Mouse (Mus musculus) adipose tissue, adult 10 weeks (tissue): ENCODE results near the gene Pklr. TPM values are rescaled to one million over a fixed set of nuclear protein-coding genes. Genes with fewer than 3 reads are reported as not detected.

Source experiments
- polyA plus RNA-seq: library from polyadenylated mRNA; stranded (reverse); fragments of 350-450 nt; fragmentation: Illumina TruSeq; extraction: RNeasy Lipid Tissue Mini Kit (QIAGEN cat#74804); gene quantifications from one replicate; pipeline ENCODE4 v1.2.3, GENCODE M21; 2014; ENCODE audit warnings: low read depth, low replicate concordance

Gene Pklr
- 7.9 TPM for polyA plus RNA-seq

GRCm38 (mm10) chr3:89135958-89136357 is at the start of gene Pklr:
TSS of gene Pklr (plus strand) at chr3:89136142.

GRCm38 (mm10) chr3:89093175-89093574 is 42.8 kb upstream of the Pklr start, which contains the start of gene Rusc1:
TSS of gene Rusc1 (minus strand) at chr3:89093311.

GRCm38 (mm10) chr3:89100811-89101210 is 35.1 kb upstream of the Pklr start, which contains the start of gene Gm43738:
TSS of gene Gm43738 (minus strand) at chr3:89101099.

DNA sequence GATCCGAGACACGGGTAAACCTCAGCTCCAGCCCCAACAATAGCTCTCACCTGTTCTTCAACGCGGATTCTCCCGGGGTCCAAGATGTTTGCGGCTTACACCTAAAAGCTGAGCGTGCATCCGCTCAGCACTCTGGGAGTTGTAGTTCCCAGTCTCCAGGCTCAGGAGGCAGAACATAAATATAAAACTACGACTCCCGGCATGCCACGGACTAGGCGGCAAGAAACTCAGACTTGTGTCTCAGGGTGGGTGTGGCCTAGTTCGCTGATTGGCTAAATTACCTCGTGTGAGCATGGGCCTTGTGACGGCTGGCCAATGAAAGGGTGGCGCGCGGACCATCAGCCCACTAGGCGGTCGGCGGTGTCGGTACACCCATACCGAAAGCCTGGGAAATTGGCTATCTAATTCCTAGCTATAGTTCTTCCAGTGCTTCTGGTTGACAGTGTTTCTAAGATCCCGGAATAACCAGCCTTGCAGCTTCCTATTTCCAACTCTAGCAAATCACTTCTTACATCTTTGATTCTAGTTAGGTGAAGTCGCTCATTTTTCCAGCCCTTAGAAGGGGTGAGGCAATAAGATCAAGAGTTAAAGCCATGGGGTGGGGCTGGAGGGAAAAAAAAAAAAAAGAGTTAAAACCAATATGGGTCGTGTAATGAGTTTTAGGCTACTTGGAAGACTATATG is 34.0 kb upstream of the Pklr start, which contains the start of gene Fdps:
TSS of gene Fdps (minus strand) at position 148 of the 683 bp plus-strand sequence.

DNA sequence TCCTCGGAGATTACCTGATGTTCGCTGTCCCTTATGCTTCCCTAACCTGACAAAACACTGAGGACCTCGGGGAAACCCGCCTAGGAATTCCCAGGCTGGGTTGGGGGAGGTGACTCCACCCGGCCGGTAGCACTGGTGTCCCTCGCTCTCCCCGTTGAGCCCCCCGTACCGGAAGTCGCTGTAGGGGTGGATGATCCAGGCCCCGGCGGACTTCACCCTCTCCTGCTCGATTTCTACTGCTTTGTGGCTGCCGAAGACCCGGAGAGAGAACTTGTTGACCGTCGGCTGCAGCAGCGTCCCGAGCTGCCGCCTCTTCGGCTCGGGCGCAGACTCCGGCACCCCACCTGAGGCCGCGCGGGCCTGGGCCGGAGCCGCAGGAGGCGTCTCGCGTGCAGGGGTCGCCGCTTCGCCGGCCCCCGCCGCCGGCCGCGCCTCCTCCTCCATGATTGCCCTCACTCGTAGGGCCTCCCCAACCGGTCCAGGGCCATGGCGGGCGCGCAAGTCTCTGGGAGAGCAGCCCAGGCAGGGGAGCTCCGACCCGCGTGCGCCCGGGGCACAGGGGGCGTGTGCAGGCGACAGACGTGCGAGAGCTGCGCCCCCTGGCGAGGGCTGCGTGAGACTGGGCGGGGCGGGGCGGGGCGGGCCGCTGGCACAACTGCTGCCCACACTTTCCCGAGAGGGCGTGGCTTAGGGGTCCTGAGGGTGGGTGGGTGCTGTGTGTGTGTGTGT is 23.8 kb downstream of the Pklr start, which contains the start of gene Hcn3:
TSS of gene Hcn3 (minus strand) at position 581 of the 729 bp plus-strand sequence.

DNA sequence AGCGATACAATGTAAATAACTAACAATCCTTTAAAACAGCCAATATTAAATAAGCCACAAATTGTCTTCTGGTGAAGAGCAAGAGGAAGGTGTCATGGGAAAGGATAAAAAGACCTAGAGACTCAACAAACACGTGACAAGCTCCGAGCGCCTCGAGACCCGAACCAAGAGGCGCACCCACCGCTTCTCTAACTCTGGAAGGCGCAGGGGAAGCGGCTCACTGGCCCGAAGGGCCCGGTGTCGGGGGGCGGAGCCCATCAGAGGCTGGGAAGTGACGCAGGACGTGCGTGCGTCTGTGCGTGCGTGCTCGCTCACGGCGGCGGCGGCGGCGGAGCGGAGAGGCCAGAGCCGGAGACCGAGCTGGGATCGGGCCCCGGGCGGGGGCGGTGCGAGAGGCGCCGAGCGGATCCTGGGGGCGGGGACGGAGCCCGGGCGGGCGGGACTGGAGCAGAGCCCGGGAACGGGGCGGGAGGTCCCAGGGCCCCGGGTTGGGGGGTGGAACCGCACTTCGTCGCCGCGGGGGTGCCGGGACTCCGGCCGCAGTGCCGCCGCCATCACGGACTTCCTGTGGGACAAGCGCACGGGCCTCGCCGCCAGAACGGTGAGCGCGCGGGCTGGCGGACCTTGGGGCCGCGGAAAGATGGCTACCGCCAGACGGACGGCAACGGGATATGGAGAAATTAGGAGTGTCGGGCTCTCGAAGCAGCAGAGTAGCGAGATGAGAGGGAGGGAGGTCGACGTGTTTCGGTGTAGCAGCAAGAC is 28.7 kb downstream of the Pklr start, which contains the start of gene Clk2:
TSS of gene Clk2 (plus strand) at position 290 of the 762 bp plus-strand sequence.

DNA sequence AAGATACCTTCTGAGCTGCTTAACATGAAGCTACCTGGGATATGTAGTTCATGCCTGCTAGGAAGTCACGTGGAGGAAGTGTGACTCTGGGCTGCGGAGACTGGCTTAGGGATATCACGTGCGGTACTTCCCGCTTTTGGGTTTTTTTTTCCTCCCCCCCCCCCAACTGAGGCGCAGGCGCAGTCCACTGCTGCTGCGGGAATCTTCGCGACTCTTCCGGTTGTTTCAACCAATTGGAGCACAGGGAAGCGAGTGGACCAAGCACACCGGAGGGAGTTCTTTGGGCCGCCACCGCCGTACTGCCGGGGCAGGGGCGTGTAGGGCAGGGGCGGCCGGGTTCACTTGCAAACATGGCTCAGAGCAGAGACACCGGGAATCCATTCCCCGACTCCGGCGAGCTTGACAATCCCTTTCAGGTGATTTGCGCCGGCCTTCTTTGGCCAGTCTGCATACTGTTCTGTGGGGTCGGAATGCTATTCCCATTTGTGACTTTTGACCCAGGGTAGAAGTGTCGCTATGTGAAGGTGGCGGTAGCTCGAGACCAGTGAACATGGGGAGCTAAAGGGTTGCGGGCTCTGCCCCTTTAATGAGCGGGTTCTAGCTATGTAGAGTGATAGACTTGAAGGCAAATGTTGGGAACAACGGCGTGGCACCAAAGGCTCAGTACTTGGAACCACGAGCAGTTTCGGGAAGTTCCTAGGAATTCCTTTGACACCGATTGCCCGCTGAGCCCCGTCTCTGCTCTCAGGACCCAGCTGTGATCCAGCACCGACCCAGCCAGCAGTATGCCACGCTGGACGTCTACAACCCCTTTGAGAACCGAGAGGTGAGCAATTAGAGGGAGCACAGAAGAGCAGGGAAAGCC is 41.5 kb downstream of the Pklr start, which contains the start of gene Scamp3:
TSS of gene Scamp3 (plus strand) at position 232 of the 865 bp plus-strand sequence.

DNA sequence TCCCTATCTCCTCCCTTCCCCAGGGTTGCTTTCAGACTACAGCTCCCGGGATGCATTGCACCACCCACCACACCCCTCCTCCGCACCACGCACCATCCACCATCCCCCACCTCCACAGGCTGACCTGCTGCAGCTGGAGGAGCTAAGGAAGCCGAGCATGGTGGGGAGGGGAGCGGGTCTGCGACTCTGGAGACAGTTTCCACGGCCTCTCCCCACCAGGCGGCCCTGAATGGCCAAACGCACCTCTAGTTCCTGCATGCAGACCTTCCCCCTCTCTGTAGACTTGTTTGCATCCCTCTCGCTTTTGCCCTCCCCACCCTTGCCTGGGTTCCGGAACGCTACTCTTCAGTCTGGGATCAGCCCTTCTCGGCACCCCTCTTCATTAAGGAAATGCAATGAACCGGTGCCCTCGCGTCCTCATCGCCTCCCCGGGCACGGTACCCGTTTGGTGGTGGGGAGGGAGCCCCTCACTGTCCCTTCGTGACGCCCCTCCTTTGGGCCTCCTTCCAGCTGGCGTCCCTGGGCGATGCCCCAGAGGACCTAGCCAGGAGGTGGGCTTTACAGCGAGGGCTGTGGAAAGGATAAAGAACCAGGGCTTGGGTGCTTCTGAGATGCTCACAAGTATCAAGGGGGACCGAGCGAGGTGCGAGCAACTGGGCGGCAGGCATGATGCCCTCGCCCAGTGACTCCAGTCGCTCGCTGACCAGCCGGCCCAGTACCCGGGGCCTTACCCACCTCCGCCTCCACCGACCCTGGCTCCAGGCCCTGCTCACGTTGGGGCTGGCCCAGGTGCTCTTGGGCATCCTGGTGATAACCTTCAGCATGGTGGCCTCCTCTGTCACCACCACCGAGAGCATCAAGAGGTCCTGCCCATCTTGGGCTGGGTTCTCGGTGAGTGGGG is 47.4 kb downstream of the Pklr start, which contains the start of gene Fam189b:
TSS of gene Fam189b (plus strand) at position 86 of the 901 bp plus-strand sequence.

Other genes with a start within 250 kb of the Pklr start
- 20.7 TPM for gene Msto1, start 222.1 kb upstream of the Pklr start, polyA plus RNA-seq
- gene Ash1l, start 185.5 kb upstream of the Pklr start, polyA plus RNA-seq = 16.7 TPM
- 66.9 TPM for gene Dap3, start 185.0 kb upstream of the Pklr start, polyA plus RNA-seq
- 22.7 TPM for gene Rusc1, start 42.8 kb upstream of the Pklr start, polyA plus RNA-seq
- gene Gm43738, start 35.0 kb upstream of the Pklr start, polyA plus RNA-seq = not detected
- gene Fdps, start 34.2 kb upstream of the Pklr start, polyA plus RNA-seq = 175 TPM
- gene Hcn3, start 24.1 kb downstream of the Pklr start, polyA plus RNA-seq = 0.24 TPM
- gene Clk2, start 28.7 kb downstream of the Pklr start, polyA plus RNA-seq = 51.5 TPM
- gene Scamp3, start 41.3 kb downstream of the Pklr start, polyA plus RNA-seq = 56.1 TPM
- 5.8 TPM for gene Fam189b, start 47.0 kb downstream of the Pklr start, polyA plus RNA-seq
- 67.8 TPM for gene Gba, start 66.8 kb downstream of the Pklr start, polyA plus RNA-seq
- gene Thbs3, start 79.0 kb downstream of the Pklr start, polyA plus RNA-seq = 30.3 TPM
- 92.5 TPM for gene Mtx1, start 90.9 kb downstream of the Pklr start, polyA plus RNA-seq
- 1.0 TPM for gene Muc1, start 92.9 kb downstream of the Pklr start, polyA plus RNA-seq
- gene Krtcap2, start 109.8 kb downstream of the Pklr start, polyA plus RNA-seq = 96.9 TPM
- 2.9 TPM for gene Trim46, start 110.2 kb downstream of the Pklr start, polyA plus RNA-seq
- gene Dpm3, start 123.2 kb downstream of the Pklr start, polyA plus RNA-seq = 152 TPM
- gene Slc50a1, start 134.4 kb downstream of the Pklr start, polyA plus RNA-seq = 135 TPM
- 26.1 TPM for gene Efna1, start 145.0 kb downstream of the Pklr start, polyA plus RNA-seq
- 1.3 TPM for gene Efna3, start 186.8 kb downstream of the Pklr start, polyA plus RNA-seq
- gene Efna4, start 201.9 kb downstream of the Pklr start, polyA plus RNA-seq = 3.4 TPM
- gene Adam15, start 213.9 kb downstream of the Pklr start, polyA plus RNA-seq = 145 TPM
- gene Dcst2, start 225.8 kb downstream of the Pklr start, polyA plus RNA-seq = 2.8 TPM
- 5.4 TPM for gene Dcst1, start 229.1 kb downstream of the Pklr start, polyA plus RNA-seq